Mouse (Mus musculus) midbrain, embryonic 14.5 days (tissue): ENCODE measurements around the gene Tmem51. TPM values are rescaled to one million over a fixed set of nuclear protein-coding genes. Genes with fewer than 3 reads are reported as not detected.

Source experiments
- ATAC-seq: fragments of 200-750 bp; cut with Nextera tagmentation; 2 replicates; pipeline ENCODE4 v1.8.0; 2017; ENCODE audit warnings: moderate number of reproducible peaks, moderate library complexity; ENCODE audit not compliant: low FRiP score, low TSS enrichment
- DNase-seq: peaks from one replicate; pipeline ENCODE4 v3.0.0-alpha.2; 2015
- H3K27ac ChIP-seq: fragments of 300-500 bp; sonication (generic); replicated peaks from 2 replicates; pipeline ENCODE4 v1.5.1; 2014; ENCODE audit warnings: mild to moderate bottlenecking, low read depth, low read length, moderate library complexity
- H3K27me3 ChIP-seq: fragments of 300-500 bp; sonication (generic); 2 replicates; pipeline ENCODE4 v1.6.1; 2014; ENCODE audit warnings: low read length, control low read depth, mixed read lengths; ENCODE audit not compliant: control insufficient read depth, insufficient read depth
- H3K36me3 ChIP-seq: fragments of 300-500 bp; sonication (generic); 2 replicates; pipeline ENCODE4 v1.6.1; 2014; ENCODE audit warnings: low read length, control low read depth; ENCODE audit not compliant: control insufficient read depth, insufficient read depth
- H3K4me1 ChIP-seq: fragments of 300-500 bp; sonication (generic); 2 replicates; pipeline ENCODE4 v1.6.1; 2014; ENCODE audit warnings: mild to moderate bottlenecking, antibody characterized with exemption, low read length, control low read depth; ENCODE audit not compliant: control insufficient read depth, insufficient read depth
- H3K4me2 ChIP-seq: fragments of 300-500 bp; sonication (generic); 2 replicates; pipeline ENCODE4 v1.6.1; 2014; ENCODE audit warnings: mild to moderate bottlenecking, low read length, moderate library complexity
- H3K4me3 ChIP-seq: fragments of 300-500 bp; sonication (generic); replicated peaks from 2 replicates; pipeline ENCODE4 v1.5.1; 2014; ENCODE audit warnings: low read depth, low read length
- H3K9ac ChIP-seq: fragments of 300-500 bp; sonication (generic); replicated peaks from 2 replicates; pipeline ENCODE4 v1.6.1; 2014; ENCODE audit warnings: mild to moderate bottlenecking, low read length, moderate library complexity
- H3K9me3 ChIP-seq: fragments of 300-500 bp; sonication (generic); 2 replicates; pipeline ENCODE4 v1.6.1; 2016; ENCODE audit warnings: low read length, control low read depth, mixed read lengths; ENCODE audit not compliant: control insufficient read depth
- WGBS: fragments of 180-500 bp; shearing (Covaris S2); extraction: QIAGEN DNeasy Blood & Tissue Kit; methylation state at CpG from one replicate; pipeline ENCODE4 v1.1.7; 2014; 5-methylcytosine and 5-hydroxymethylcytosine counted together
- polyA plus RNA-seq: library from polyadenylated mRNA; unstranded; fragments of >200 nt; fragmentation: Nextera tagmentation; extraction: Ambion mirVana; gene quantifications from 2 replicates; pipeline ENCODE4 v1.2.1, GENCODE M21; 2014

The Tmem51 gene
- polyA plus RNA-seq, 1 experiment from 2014 or later: 7.2 TPM

- Histone ChIP-seq H3K4me1 (0 out of 2 replicates have a peak, but pooled peaks cover 7% of the 10 kb centered on the region), H3K4me3 (no peak overlapping the region), H3K27me3 (no peaks in the 10 kb centered on the region), H3K9me3 (no peaks in the 10 kb centered on the region), H3K27ac (peak overlapping the region; percentile 37; the same call in 1 of the 2 replicates), H3K36me3 (no peaks in the 10 kb centered on the region), H3K4me2 (no peak overlapping the region), H3K9ac (no peak overlapping the region)
- DNase-seq: peak; percentile 51
- ATAC-seq: no peak
- 55% methylated on average over 18 of the region's 18 CpGs for WGBS
Observed at GRCm38 (mm10) chr4:142077572-142078271, 6.4 kb downstream of the Tmem51 start.

- Histone ChIP-seq H3K27ac (no peak overlapping the region), H3K4me3 (no peak overlapping the region), H3K9me3 (no peaks in the 10 kb centered on the region), H3K4me2 (no peak overlapping the region), H3K4me1 (0 out of 2 replicates have a peak, but pooled peaks cover 7% of the 10 kb centered on the region), H3K36me3 (no peaks in the 10 kb centered on the region), H3K27me3 (no peaks in the 10 kb centered on the region), H3K9ac (no peak overlapping the region)
- 58% methylated on average over 1 of the region's 1 CpGs for WGBS
- DNase-seq (no peak), ATAC-seq (no peak)
Observed at GRCm38 (mm10) chr4:142076883-142077282, 7.2 kb downstream of the Tmem51 start.

- Histone ChIP-seq H3K36me3 (no peaks in the 10 kb centered on the region), H3K4me2 (no peak overlapping the region), H3K27me3 (no peaks in the 10 kb centered on the region; the same call in 1 of the 2 replicates), H3K4me1 (0 out of 2 replicates have a peak, but pooled peaks cover 7% of the 10 kb centered on the region), H3K9me3 (no peaks in the 10 kb centered on the region), H3K4me3 (no peak overlapping the region), H3K27ac (no peak overlapping the region), H3K9ac (no peak overlapping the region)
- ATAC-seq (no peak), DNase-seq (no peak)
- 89% methylated on average over 11 of the region's 11 CpGs for WGBS
Observed at GRCm38 (mm10) chr4:142075931-142076330, 8.2 kb downstream of the Tmem51 start.

DNA sequence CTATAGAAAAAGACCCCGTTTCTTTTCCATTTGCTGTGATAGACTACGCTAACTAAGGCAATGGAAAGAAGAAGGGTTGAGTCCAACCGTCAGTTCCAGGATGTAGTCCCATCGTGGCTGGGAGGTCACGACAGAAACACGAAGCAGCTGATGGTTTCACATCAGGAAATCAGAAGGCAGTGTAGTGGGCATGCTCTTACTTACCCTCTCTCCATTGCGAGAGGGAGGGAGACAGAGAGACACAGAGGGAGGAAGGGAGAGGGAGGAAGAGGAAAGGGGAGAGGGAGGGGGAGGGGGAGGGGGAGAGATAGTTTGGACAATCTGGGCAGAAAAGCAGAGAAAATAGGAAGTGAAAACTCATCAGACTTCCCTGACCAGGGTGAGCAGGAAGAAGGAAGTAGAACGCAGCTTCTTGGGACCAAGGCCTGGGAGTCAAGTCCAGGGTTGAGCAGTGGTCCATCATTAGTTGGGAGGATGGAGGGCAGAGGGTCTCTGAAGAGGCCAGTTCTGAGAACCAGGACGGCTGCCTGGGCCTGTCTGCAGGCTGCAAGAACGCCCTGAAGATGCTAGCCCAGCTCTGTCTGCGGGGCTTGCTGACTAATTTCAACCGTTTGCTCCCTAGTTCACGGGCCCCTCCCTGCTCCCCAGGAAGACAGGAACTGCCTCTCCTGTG lies 9.9 kb downstream of the Tmem51 start:
- H3K4me2 ChIP-seq: no peak overlapping the region
- ATAC-seq: no peak
- WGBS: 65% methylated on average over 13 of the region's 13 CpGs
- no peak overlapping the region for H3K27ac ChIP-seq
- H3K9ac ChIP-seq: no peak overlapping the region
- H3K4me1 ChIP-seq: 0 out of 2 replicates have a peak, but pooled peaks cover 10% of the 10 kb centered on the region
- no peaks in the 10 kb centered on the region for H3K9me3 ChIP-seq
- DNase-seq: no peak
- H3K27me3 ChIP-seq: peaks cover 4% of the 10 kb centered on the region; the same call in 1 of the 2 replicates
- H3K4me3 ChIP-seq: no peak overlapping the region
- H3K36me3 ChIP-seq: no peaks in the 10 kb centered on the region

- 13% methylated on average over 18 of the region's 18 CpGs for WGBS
- no peak for DNase-seq
- no peak overlapping the region for H3K27ac ChIP-seq
Observed at GRCm38 (mm10) chr4:142071243-142071991, 12.7 kb downstream of the Tmem51 start.

DNA sequence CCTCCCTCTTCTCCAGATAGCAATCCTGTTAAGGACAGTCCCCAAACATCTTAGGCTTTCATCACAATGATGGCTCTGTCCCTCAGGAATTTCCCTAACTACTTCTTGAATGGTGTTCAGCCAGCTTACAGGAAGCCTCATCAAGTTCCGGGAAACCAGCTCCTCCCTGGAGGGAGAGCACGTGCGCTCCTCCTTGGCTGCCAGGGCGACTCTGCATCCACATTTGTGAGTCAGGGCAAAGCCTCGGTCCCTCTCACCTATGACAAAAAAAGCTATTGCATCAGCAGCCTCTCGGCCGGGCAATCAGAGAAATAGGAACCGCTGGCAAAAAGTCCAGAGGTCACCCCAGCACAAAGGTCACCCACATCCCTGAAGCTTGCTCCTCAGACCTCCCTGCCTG lies 13.3 kb downstream of the Tmem51 start:
- no peak overlapping the region for H3K4me3 ChIP-seq
- WGBS: 7% methylated on average over 8 of the region's 8 CpGs
- no peaks in the 10 kb centered on the region for H3K36me3 ChIP-seq
- H3K4me1 ChIP-seq: 0 out of 2 replicates have a peak, but pooled peaks cover 3% of the 10 kb centered on the region
- H3K9me3 ChIP-seq: no peaks in the 10 kb centered on the region
- no peak for DNase-seq
- no peak overlapping the region for H3K27ac ChIP-seq
- no peak overlapping the region for H3K9ac ChIP-seq
- H3K4me2 ChIP-seq: no peak overlapping the region
- H3K27me3 ChIP-seq: peaks cover 4% of the 10 kb centered on the region; the same call in 1 of the 2 replicates
- no peak for ATAC-seq

More at GRCm38 (mm10) chr4:142071243-142071991, 12.7 kb downstream of the Tmem51 start:
- Histone ChIP-seq H3K27me3 (peaks cover 4% of the 10 kb centered on the region; the same call in 1 of the 2 replicates), H3K36me3 (no peaks in the 10 kb centered on the region), H3K9ac (no peak overlapping the region), H3K4me3 (no peak overlapping the region), H3K9me3 (no peaks in the 10 kb centered on the region), H3K4me2 (no peak overlapping the region), H3K4me1 (0 out of 2 replicates have a peak, but pooled peaks cover 3% of the 10 kb centered on the region)
- no peak for ATAC-seq

DNA sequence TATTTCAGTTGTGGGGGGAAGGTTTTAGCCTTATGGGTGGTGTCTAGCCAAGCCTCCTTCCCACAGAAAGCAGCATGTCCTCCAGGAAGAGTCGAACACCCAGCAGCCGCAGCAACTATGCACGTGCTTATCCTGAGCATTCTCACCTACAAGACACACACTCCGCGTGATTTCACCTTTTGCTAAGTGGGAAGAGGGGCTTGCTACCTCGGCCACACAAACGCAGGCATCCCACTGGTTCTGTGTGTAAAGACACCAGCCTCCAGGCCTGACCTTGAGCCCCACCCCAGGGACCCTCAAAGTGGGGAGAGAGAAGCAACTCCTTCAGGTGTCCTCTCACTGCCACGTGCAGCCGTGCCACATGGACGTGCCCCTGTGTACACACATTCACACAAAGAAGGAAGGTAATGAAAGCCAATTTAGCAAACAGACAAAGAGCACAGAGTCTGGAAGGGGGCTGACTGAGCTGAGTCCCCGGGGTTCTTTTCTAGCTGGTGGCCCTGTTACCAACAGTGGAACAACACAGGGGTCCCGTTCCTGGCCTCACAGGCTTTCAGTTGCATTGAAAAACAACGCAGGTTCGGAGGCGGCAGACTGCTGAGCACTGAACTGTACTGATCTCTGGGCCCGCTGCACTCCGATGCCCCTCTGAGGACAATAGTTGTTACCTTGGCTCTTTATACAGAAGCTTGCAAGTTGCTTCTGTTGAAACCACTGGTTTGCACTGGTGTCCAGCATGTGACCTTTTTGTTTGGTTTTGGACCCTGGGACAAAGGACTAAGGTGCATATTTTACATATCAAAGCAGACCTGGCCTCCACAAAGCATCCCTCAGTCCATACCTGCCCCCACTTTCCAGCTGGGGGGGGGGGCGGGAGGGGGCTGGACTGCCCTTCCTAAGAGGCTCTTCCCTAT lies 14.9 kb downstream of the Tmem51 start:
- Histone ChIP-seq H3K4me1 (0 out of 2 replicates have a peak, but pooled peaks cover 3% of the 10 kb centered on the region), H3K36me3 (no peaks in the 10 kb centered on the region), H3K27ac (no peak overlapping the region), H3K4me3 (no peak overlapping the region), H3K4me2 (no peak overlapping the region), H3K9ac (no peak overlapping the region), H3K27me3 (peaks cover 4% of the 10 kb centered on the region; the same call in 1 of the 2 replicates), H3K9me3 (no peaks in the 10 kb centered on the region)
- DNase-seq (no peak), ATAC-seq (peak; percentile 14; the same call in 1 of the 2 replicates)
- 22% methylated on average over 18 of the region's 18 CpGs for WGBS
